Mouse (Mus musculus): Measurements from ENCODE around the gene Arhgap36. TPM values are rescaled to one million over a fixed set of nuclear protein-coding genes. Genes with fewer than 3 reads are reported as not detected.

The Arhgap36 gene
- polyA plus RNA-seq (2016; fragmentation: Nextera tagmentation; extraction: Ambion mirVana): 8.8 and 9.4 TPM in 2 replicates

GRCm38 (mm10) chrX:49463442-49463970, at the start of gene Arhgap36:
Arhgap36 (plus strand) TSS chrX:49463945.
- Histone ChIP-seq H3K9me3 (replicated peaks) (no peaks in the 10 kb centered on the region), H3K27me3 (replicated peaks) (no peaks in the 10 kb centered on the region), H3K36me3 (no peaks in the 10 kb centered on the region), H3K4me2 (no peak within 1 kb of the TSS), H3K27ac (no peak within 1 kb of the TSS), H3K4me1 (no peaks in the 10 kb centered on the region), H3K4me3 (no peak within 1 kb of the TSS), H3K9ac (no peak within 1 kb of the TSS)
- no peak for ATAC-seq
- WGBS (ENCODE audit: insufficient replicate concordance): 36% methylated on average over 6 of the region's 6 CpGs

GRCm38 (mm10) chrX:49457781-49458180, 6.0 kb upstream of the Arhgap36 start:
- 54% methylated on average over 10 of the region's 10 CpGs for WGBS (ENCODE audit: insufficient replicate concordance)
- no peaks in the 10 kb centered on the region for H3K4me1 ChIP-seq
- no peak overlapping the region for H3K4me2 ChIP-seq
- no peaks in the 10 kb centered on the region for H3K27me3 ChIP-seq (replicated peaks)
- ATAC-seq: no peak
- H3K27ac ChIP-seq: no peak overlapping the region
- H3K4me3 ChIP-seq: no peak overlapping the region
- no peaks in the 10 kb centered on the region for H3K36me3 ChIP-seq
- no peaks in the 10 kb centered on the region for H3K9me3 ChIP-seq (replicated peaks)
- no peak overlapping the region for H3K9ac ChIP-seq

GRCm38 (mm10) chrX:49470287-49471054, 6.7 kb downstream of the Arhgap36 start:
- H3K9me3 ChIP-seq (replicated peaks): no peaks in the 10 kb centered on the region
- no peak for ATAC-seq
- peak overlapping the region; percentile 45 for H3K4me2 ChIP-seq
- H3K27ac ChIP-seq: no peak overlapping the region
- H3K9ac ChIP-seq: no peak overlapping the region
- peaks cover 9% of the 10 kb centered on the region for H3K27me3 ChIP-seq (replicated peaks)
- 20% methylated on average over 29 of the region's 34 CpGs for WGBS (ENCODE audit: insufficient replicate concordance)
- H3K36me3 ChIP-seq: no peaks in the 10 kb centered on the region
- no peak overlapping the region; the same call in 1 of the 2 replicates for H3K4me3 ChIP-seq
- no peaks in the 10 kb centered on the region for H3K4me1 ChIP-seq

GRCm38 (mm10) chrX:49479968-49480809, 16.4 kb downstream of the Arhgap36 start:
- Histone ChIP-seq H3K9me3 (replicated peaks) (no peaks in the 10 kb centered on the region), H3K27me3 (replicated peaks) (peaks cover 22% of the 10 kb centered on the region), H3K4me3 (peak overlapping the region; percentile 13; the same call in 1 of the 2 replicates), H3K27ac (no peak overlapping the region), H3K36me3 (no peaks in the 10 kb centered on the region), H3K4me2 (peak overlapping the region; percentile 41), H3K4me1 (no peaks in the 10 kb centered on the region), H3K9ac (no peak overlapping the region)
- 15% methylated on average over 22 of the region's 29 CpGs for WGBS (ENCODE audit: insufficient replicate concordance)
- ATAC-seq: no peak

GRCm38 (mm10) chrX:49480846-49481245, 17.1 kb downstream of the Arhgap36 start:
- Histone ChIP-seq H3K4me1 (no peaks in the 10 kb centered on the region), H3K9ac (no peak overlapping the region), H3K27me3 (replicated peaks) (peaks cover 25% of the 10 kb centered on the region), H3K36me3 (no peaks in the 10 kb centered on the region), H3K27ac (no peak overlapping the region), H3K4me3 (no peak overlapping the region), H3K9me3 (replicated peaks) (no peaks in the 10 kb centered on the region), H3K4me2 (peak overlapping the region; percentile 41)
- ATAC-seq: no peak
- WGBS (ENCODE audit: insufficient replicate concordance): 9% methylated on average over 12 of the region's 12 CpGs

GRCm38 (mm10) chrX:49489141-49489540, 25.4 kb downstream of the Arhgap36 start:
- Histone ChIP-seq H3K27ac (no peak overlapping the region), H3K4me2 (no peak overlapping the region), H3K9me3 (replicated peaks) (no peaks in the 10 kb centered on the region), H3K4me3 (no peak overlapping the region), H3K4me1 (no peaks in the 10 kb centered on the region), H3K27me3 (replicated peaks) (peaks cover 25% of the 10 kb centered on the region), H3K36me3 (no peaks in the 10 kb centered on the region), H3K9ac (no peak overlapping the region)
- no peak for ATAC-seq
- WGBS (ENCODE audit: insufficient replicate concordance): 70% methylated on average over 5 of the region's 5 CpGs

- H3K4me1 ChIP-seq: no peaks in the 10 kb centered on the region
- H3K9ac ChIP-seq: no peak overlapping the region
- ATAC-seq: no peak
- peak overlapping the region; percentile 37 for H3K4me2 ChIP-seq
- peaks cover 27% of the 10 kb centered on the region for H3K27me3 ChIP-seq (replicated peaks)
- 7% methylated on average over 43 of the region's 46 CpGs for WGBS (ENCODE audit: insufficient replicate concordance)
- no peaks in the 10 kb centered on the region for H3K9me3 ChIP-seq (replicated peaks)
- peak overlapping the region; percentile 31 for H3K4me3 ChIP-seq
- no peaks in the 10 kb centered on the region for H3K36me3 ChIP-seq
- no peak overlapping the region for H3K27ac ChIP-seq
These were observed 30.1 kb downstream of the Arhgap36 start for GRCm38 (mm10) chrX:49493739-49494449.

Other genes starting within 250 kb of the Arhgap36 start
- gene Enox2, start 175.7 kb upstream of the Arhgap36 start, polyA plus RNA-seq (2016; fragmentation: Nextera tagmentation; extraction: Ambion mirVana): 4.3 and 4.6 TPM in 2 replicates
- gene Olfr1320, start 208.4 kb downstream of the Arhgap36 start, polyA plus RNA-seq (2016; fragmentation: Nextera tagmentation; extraction: Ambion mirVana): not detected in 2 replicates

Data from liver, embryonic 12.5 days (tissue).